Mouse (Mus musculus): Measurements from ENCODE around the gene Dctn1. TPM values are rescaled to one million over a fixed set of nuclear protein-coding genes. Genes with fewer than 3 reads are reported as not detected.

Gene Dctn1
- polyA plus RNA-seq, 1 experiment = 323 TPM

- TF ChIP-seq GATA1 (IDR thresholded peaks at IDR 0.05; ENCODE audit: low read length) = no peak
Measured at GRCm38 (mm10) chr6:83153038-83153437, 12.7 kb upstream of the Dctn1 start.

- no peak for TF ChIP-seq GATA1 (IDR thresholded peaks at IDR 0.05; ENCODE audit: low read length)
Measured at GRCm38 (mm10) chr6:83153485-83153884, 12.2 kb upstream of the Dctn1 start.

- TF ChIP-seq GATA1 (IDR thresholded peaks at IDR 0.05; ENCODE audit: low read length) = no peak
Measured at GRCm38 (mm10) chr6:83155552-83156238, 10.0 kb upstream of the Dctn1 start.

GRCm38 (mm10) chr6:83156259-83156684 lies 9.4 kb upstream of the Dctn1 start, which contains the start of the genes Wdr54 and 1700003E16Rik:
Gene Wdr54 (minus strand): TSS chr6:83156397.
Gene 1700003E16Rik (plus strand): TSS chr6:83156404.
- no peak for TF ChIP-seq GATA1 (IDR thresholded peaks at IDR 0.05; ENCODE audit: low read length)

GRCm38 (mm10) chr6:83161442-83161841 lies 4.3 kb upstream of the Dctn1 start:
- TF ChIP-seq GATA1 (IDR thresholded peaks at IDR 0.05; ENCODE audit: low read length) = no peak

GRCm38 (mm10) chr6:83161921-83162641 lies 3.6 kb upstream of the Dctn1 start:
- TF ChIP-seq GATA1 (IDR thresholded peaks at IDR 0.05; ENCODE audit: low read length) = no peak

GRCm38 (mm10) chr6:83162701-83163100 lies 3.0 kb upstream of the Dctn1 start:
- no peak for TF ChIP-seq GATA1 (IDR thresholded peaks at IDR 0.05; ENCODE audit: low read length)

- no peak for TF ChIP-seq GATA1 (IDR thresholded peaks at IDR 0.05; ENCODE audit: low read length)
Measured at GRCm38 (mm10) chr6:83165026-83165606, 604 bp upstream of the Dctn1 start.

- no peak for TF ChIP-seq GATA1 (IDR thresholded peaks at IDR 0.05; ENCODE audit: low read length)
Measured at GRCm38 (mm10) chr6:83166243-83166630, 517 bp downstream of the Dctn1 start.

GRCm38 (mm10) chr6:83169872-83170271 lies 4.2 kb downstream of the Dctn1 start:
- no peak for TF ChIP-seq GATA1 (IDR thresholded peaks at IDR 0.05; ENCODE audit: low read length)

- no peak for TF ChIP-seq GATA1 (IDR thresholded peaks at IDR 0.05; ENCODE audit: low read length)
Measured at GRCm38 (mm10) chr6:83171063-83171462, 5.3 kb downstream of the Dctn1 start.

GRCm38 (mm10) chr6:83172240-83172920 lies 6.7 kb downstream of the Dctn1 start:
- no peak for TF ChIP-seq GATA1 (IDR thresholded peaks at IDR 0.05; ENCODE audit: low read length)

GRCm38 (mm10) chr6:83175996-83176395 lies 10.3 kb downstream of the Dctn1 start:
- no peak for TF ChIP-seq GATA1 (IDR thresholded peaks at IDR 0.05; ENCODE audit: low read length)

GRCm38 (mm10) chr6:83179390-83180117 lies 13.8 kb downstream of the Dctn1 start:
- no peak for TF ChIP-seq GATA1 (IDR thresholded peaks at IDR 0.05; ENCODE audit: low read length)

- no peak for TF ChIP-seq GATA1 (IDR thresholded peaks at IDR 0.05; ENCODE audit: low read length)
Measured at GRCm38 (mm10) chr6:83180605-83181004, 14.9 kb downstream of the Dctn1 start.

All from G1E-ER4 (cell line).